Mouse (Mus musculus): Measurements from ENCODE around the gene Tktl2. TPM values are rescaled to one million over a fixed set of nuclear protein-coding genes. Genes with fewer than 3 reads are reported as not detected.

The Tktl2 gene
- total RNA-seq (2023), result not detected

DNA sequence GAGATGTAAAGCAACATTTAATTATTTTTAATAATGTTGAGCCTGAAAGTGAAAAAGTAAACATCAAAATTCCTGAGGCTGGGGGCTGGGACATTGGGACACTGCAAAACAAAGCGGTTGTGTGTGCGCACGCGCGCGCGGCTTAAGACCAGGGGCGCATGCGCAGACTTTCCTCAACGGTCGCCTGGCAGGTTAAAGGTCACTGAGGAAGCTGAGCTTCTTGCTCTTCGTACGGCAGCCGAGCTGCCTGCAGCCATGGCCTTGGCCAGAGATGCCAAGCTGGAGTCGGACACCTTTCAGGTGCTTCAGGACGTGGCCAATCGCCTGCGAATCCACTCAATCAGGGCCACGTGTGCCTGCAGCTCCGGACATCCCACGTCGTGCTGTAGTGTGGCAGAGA, at the start of gene Tktl2:
TSS of gene Tktl2 (plus strand) at position 220 of the 400 bp plus-strand sequence.

DNA sequence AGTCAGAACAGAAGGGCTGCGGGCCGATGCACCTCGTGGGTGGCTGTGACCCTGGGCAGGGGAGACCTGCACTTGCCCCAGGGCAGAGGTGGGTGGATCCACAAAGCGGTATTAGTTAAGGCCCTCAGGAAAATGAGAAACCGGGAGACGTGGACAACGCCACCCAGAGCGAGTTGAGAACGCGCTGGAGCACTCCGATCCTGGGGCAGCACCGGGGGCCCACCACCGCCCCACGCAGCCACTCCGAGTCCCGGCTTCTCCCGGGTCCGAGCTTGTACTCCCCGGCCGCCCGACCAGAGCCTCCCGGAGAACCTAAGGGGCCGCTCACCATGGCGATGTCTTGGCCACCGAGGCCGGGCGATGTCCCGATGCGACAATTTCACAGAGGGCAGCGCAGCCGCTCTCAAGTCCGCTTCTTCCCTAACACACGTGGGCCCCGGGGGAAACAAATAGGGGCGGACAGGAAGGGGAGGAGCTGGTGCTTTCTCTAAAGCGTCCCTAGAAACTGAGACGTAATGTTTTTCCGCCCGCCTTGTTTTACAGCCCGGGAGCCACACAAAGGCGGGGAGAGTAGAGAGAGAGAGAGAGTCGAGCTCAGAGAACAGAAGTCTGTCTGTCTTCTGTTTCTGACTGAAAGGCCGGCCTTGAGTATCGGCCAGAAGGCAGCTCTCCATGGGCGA, 25.3 kb upstream of the Tktl2 start, which contains the start of gene Tma16:
TSS of gene Tma16 (minus strand) at position 447 of the 680 bp plus-strand sequence.

Other genes starting within 250 kb of the Tktl2 start
- 10 to 100 TPM; 18.1 to 21.3 TPM for gene Tma16, start 25.2 kb upstream of the Tktl2 start, total RNA-seq (2023)
- not detected for gene Npy5r, start 176.4 kb downstream of the Tktl2 start, total RNA-seq (2023)
- gene Npy1r, start 185.4 kb downstream of the Tktl2 start, total RNA-seq (2023), result under 1 TPM in 1 of 2 experiments, not detected in 1; 0.17 TPM

Measured in B cell, adult 67 days (primary cell).